Mouse (Mus musculus): ENCODE measurements around the gene Kcnq1. TPM values are rescaled to one million over a fixed set of nuclear protein-coding genes. Genes with fewer than 3 reads are reported as not detected.

Kcnq1 gene
- polyA plus RNA-seq, 1 experiment from 2014 or later, result 1.1 TPM

DNA sequence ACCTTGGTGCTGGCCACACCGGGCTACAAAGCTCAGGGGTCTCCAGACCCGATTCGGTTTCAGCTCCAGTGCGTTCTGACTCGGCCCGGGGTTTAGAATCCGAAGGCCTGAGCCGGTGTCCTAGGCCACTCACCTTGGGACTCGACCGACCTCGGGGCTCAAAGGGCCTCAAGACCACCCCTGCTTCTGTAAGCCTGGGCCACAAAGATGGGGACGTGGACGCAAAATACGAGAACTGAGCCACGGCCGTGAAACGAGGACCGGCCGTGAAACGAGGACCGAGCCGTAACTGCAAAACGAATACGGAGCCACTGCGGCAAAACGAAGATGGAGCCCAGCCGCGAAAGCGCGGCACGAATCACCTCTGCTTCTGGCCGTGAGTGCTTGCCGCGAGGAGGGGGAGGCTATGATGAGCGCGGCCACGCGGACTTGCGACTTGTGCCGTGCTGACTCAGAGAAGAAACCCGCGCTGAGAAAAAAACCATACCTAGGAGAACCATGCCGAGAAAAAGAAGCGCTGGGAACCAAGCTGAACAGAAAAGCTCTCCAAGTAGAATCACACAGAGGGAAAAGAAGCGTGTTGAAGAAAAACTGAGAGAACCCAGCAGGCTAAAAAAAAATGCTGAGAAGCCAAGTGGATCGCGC is 189.3 kb downstream of the Kcnq1 start:
- no peaks in the 10 kb centered on the region for H3K36me3 ChIP-seq (ENCODE audit: control insufficient read depth, insufficient read depth, low read length)
- ATAC-seq (ENCODE audit: low FRiP score), result no peak
- H3K9ac ChIP-seq (ENCODE audit: low read length), result peak overlapping the region; percentile 54
- H3K4me3 ChIP-seq (ENCODE audit: low read depth, low read length), result peak overlapping the region; percentile 46
- DNase-seq (ENCODE audit: low spot score, missing footprints), result peak; percentile 94
- no peaks in the 10 kb centered on the region for H3K9me3 ChIP-seq (ENCODE audit: control insufficient read depth, low read length)
- WGBS, result 51% methylated on average over 47 of the region's 47 CpGs
- H3K27me3 ChIP-seq (ENCODE audit: control insufficient read depth, insufficient read depth, low read length), result no peaks in the 10 kb centered on the region
- peak overlapping the region; percentile 44; the same call in 1 of the 2 replicates for H3K27ac ChIP-seq (ENCODE audit: low read depth, low read length)
- H3K4me2 ChIP-seq, result peak overlapping the region; percentile 59
- H3K4me1 ChIP-seq (ENCODE audit: control insufficient read depth, insufficient read depth, low read length), result peaks cover 7% of the 10 kb centered on the region

- Histone ChIP-seq H3K9me3 (ENCODE audit: control insufficient read depth, low read length) (no peaks in the 10 kb centered on the region), H3K4me2 (peak overlapping the region; percentile 59), H3K4me1 (ENCODE audit: control insufficient read depth, insufficient read depth, low read length) (peaks cover 7% of the 10 kb centered on the region), H3K4me3 (ENCODE audit: low read depth, low read length) (peak overlapping the region; percentile 46), H3K9ac (ENCODE audit: low read length) (peak overlapping the region; percentile 54), H3K27me3 (ENCODE audit: control insufficient read depth, insufficient read depth, low read length) (no peaks in the 10 kb centered on the region), H3K36me3 (ENCODE audit: control insufficient read depth, insufficient read depth, low read length) (no peaks in the 10 kb centered on the region), H3K27ac (ENCODE audit: low read depth, low read length) (peak overlapping the region; percentile 44; the same call in 1 of the 2 replicates)
- DNase-seq (ENCODE audit: low spot score, missing footprints) (no peak), ATAC-seq (ENCODE audit: low FRiP score) (no peak; the same call in none of the 2 replicates)
- 46% methylated on average over 20 of the region's 20 CpGs for WGBS
Observed at GRCm38 (mm10) chr7:143296001-143296379, 189.8 kb downstream of the Kcnq1 start.

DNA sequence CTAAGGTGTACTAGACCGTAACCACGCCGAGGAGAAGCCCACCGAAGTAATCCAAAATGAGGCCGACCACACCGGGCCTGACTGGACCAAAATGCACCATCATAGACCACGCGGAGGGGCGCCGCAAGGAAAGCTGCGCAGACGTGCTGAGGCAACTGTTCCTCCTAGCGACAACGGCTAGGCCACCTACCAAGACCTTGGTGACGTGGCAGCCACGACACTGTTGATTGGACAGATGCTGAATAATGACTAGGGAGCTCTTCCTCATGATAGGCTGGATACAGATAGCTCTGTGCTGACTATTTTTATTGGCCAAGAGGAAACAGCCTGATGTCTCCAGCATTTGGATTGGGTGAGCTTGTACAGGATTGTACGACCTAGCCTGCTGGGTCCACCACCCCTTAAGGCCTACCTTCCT is 190.2 kb downstream of the Kcnq1 start:
- H3K36me3 ChIP-seq (ENCODE audit: control insufficient read depth, insufficient read depth, low read length), result no peaks in the 10 kb centered on the region
- H3K9ac ChIP-seq (ENCODE audit: low read length), result peak overlapping the region; percentile 54
- no peaks in the 10 kb centered on the region for H3K9me3 ChIP-seq (ENCODE audit: control insufficient read depth, low read length)
- no peaks in the 10 kb centered on the region for H3K27me3 ChIP-seq (ENCODE audit: control insufficient read depth, insufficient read depth, low read length)
- peaks cover 7% of the 10 kb centered on the region for H3K4me1 ChIP-seq (ENCODE audit: control insufficient read depth, insufficient read depth, low read length)
- ATAC-seq (ENCODE audit: low FRiP score), result peak; percentile 95
- H3K27ac ChIP-seq (ENCODE audit: low read depth, low read length), result peak overlapping the region; percentile 44; the same call in 1 of the 2 replicates
- H3K4me2 ChIP-seq, result peak overlapping the region; percentile 59
- 53% methylated on average over 17 of the region's 17 CpGs for WGBS
- peak; percentile 99 for DNase-seq (ENCODE audit: low spot score, missing footprints)
- H3K4me3 ChIP-seq (ENCODE audit: low read depth, low read length), result peak overlapping the region; percentile 46

- H3K9ac ChIP-seq (ENCODE audit: low read length), result no peak overlapping the region
- H3K4me1 ChIP-seq (ENCODE audit: control insufficient read depth, insufficient read depth, low read length), result peaks cover 8% of the 10 kb centered on the region
- H3K4me2 ChIP-seq, result no peak overlapping the region
- no peaks in the 10 kb centered on the region for H3K36me3 ChIP-seq (ENCODE audit: control insufficient read depth, insufficient read depth, low read length)
- H3K9me3 ChIP-seq (ENCODE audit: control insufficient read depth, low read length), result no peaks in the 10 kb centered on the region
- 69% methylated on average over 7 of the region's 7 CpGs for WGBS
- H3K27me3 ChIP-seq (ENCODE audit: control insufficient read depth, insufficient read depth, low read length), result no peaks in the 10 kb centered on the region
- H3K4me3 ChIP-seq (ENCODE audit: low read depth, low read length), result no peak overlapping the region
- H3K27ac ChIP-seq (ENCODE audit: low read depth, low read length), result no peak overlapping the region; the same call in 1 of the 2 replicates
- no peak for DNase-seq (ENCODE audit: low spot score, missing footprints)
- no peak for ATAC-seq (ENCODE audit: low FRiP score)
Observed at GRCm38 (mm10) chr7:143300037-143300436, 193.9 kb downstream of the Kcnq1 start.

GRCm38 (mm10) chr7:143300681-143301080 is 194.5 kb downstream of the Kcnq1 start:
- WGBS, result 89% methylated on average over 3 of the region's 3 CpGs
- Histone ChIP-seq H3K27me3 (ENCODE audit: control insufficient read depth, insufficient read depth, low read length) (no peaks in the 10 kb centered on the region), H3K36me3 (ENCODE audit: control insufficient read depth, insufficient read depth, low read length) (no peaks in the 10 kb centered on the region), H3K4me1 (ENCODE audit: control insufficient read depth, insufficient read depth, low read length) (peaks cover 8% of the 10 kb centered on the region), H3K4me3 (ENCODE audit: low read depth, low read length) (no peak overlapping the region), H3K9ac (ENCODE audit: low read length) (no peak overlapping the region), H3K4me2 (no peak overlapping the region), H3K27ac (ENCODE audit: low read depth, low read length) (no peak overlapping the region), H3K9me3 (ENCODE audit: control insufficient read depth, low read length) (no peaks in the 10 kb centered on the region)
- DNase-seq (ENCODE audit: low spot score, missing footprints) (no peak), ATAC-seq (ENCODE audit: low FRiP score) (no peak)

DNA sequence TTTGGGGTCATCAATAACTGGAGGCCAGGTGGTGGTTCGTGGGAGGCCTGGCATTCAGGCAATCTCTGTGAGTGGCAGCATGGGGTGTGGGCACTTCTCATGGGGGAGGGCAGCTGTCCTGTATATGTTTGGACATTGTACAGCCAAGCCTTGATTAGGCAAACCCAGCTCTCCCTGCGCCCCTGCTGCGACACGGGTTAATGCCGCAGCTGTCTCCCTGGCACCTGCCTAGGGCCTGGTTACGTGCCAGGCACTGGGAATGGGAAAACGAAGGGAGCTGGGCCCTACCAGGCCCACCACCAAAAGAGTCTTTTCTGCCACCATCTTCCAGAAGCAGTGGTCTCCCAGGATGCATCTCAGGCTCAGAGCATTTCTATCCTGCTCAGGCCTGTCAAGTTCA is 196.0 kb downstream of the Kcnq1 start:
- Histone ChIP-seq H3K4me3 (ENCODE audit: low read depth, low read length) (no peak overlapping the region), H3K9me3 (ENCODE audit: control insufficient read depth, low read length) (no peaks in the 10 kb centered on the region), H3K4me1 (ENCODE audit: control insufficient read depth, insufficient read depth, low read length) (peaks cover 11% of the 10 kb centered on the region), H3K4me2 (no peak overlapping the region), H3K27me3 (ENCODE audit: control insufficient read depth, insufficient read depth, low read length) (no peaks in the 10 kb centered on the region), H3K9ac (ENCODE audit: low read length) (no peak overlapping the region), H3K27ac (ENCODE audit: low read depth, low read length) (no peak overlapping the region), H3K36me3 (ENCODE audit: control insufficient read depth, insufficient read depth, low read length) (no peaks in the 10 kb centered on the region)
- 93% methylated on average over 7 of the region's 7 CpGs for WGBS
- DNase-seq (ENCODE audit: low spot score, missing footprints) (no peak), ATAC-seq (ENCODE audit: low FRiP score) (no peak)

- Histone ChIP-seq H3K9me3 (ENCODE audit: control insufficient read depth, low read length) (no peaks in the 10 kb centered on the region), H3K4me2 (no peak overlapping the region), H3K27ac (ENCODE audit: low read depth, low read length) (no peak overlapping the region), H3K27me3 (ENCODE audit: control insufficient read depth, insufficient read depth, low read length) (no peaks in the 10 kb centered on the region), H3K4me3 (ENCODE audit: low read depth, low read length) (no peak overlapping the region), H3K36me3 (ENCODE audit: control insufficient read depth, insufficient read depth, low read length) (no peaks in the 10 kb centered on the region), H3K4me1 (ENCODE audit: control insufficient read depth, insufficient read depth, low read length) (peaks cover 11% of the 10 kb centered on the region), H3K9ac (ENCODE audit: low read length) (no peak overlapping the region)
- 55% methylated on average over 9 of the region's 9 CpGs for WGBS
- DNase-seq (ENCODE audit: low spot score, missing footprints) (no peak), ATAC-seq (ENCODE audit: low FRiP score) (no peak)
Observed at GRCm38 (mm10) chr7:143302593-143303238, 196.6 kb downstream of the Kcnq1 start.

- H3K4me3 ChIP-seq (ENCODE audit: low read depth, low read length), result no peak overlapping the region
- 90% methylated on average over 5 of the region's 5 CpGs for WGBS
- H3K27me3 ChIP-seq (ENCODE audit: control insufficient read depth, insufficient read depth, low read length), result no peaks in the 10 kb centered on the region
- H3K27ac ChIP-seq (ENCODE audit: low read depth, low read length), result no peak overlapping the region
- no peaks in the 10 kb centered on the region for H3K36me3 ChIP-seq (ENCODE audit: control insufficient read depth, insufficient read depth, low read length)
- no peak for ATAC-seq (ENCODE audit: low FRiP score)
- no peak for DNase-seq (ENCODE audit: low spot score, missing footprints)
- no peak overlapping the region for H3K9ac ChIP-seq (ENCODE audit: low read length)
- no peaks in the 10 kb centered on the region for H3K9me3 ChIP-seq (ENCODE audit: control insufficient read depth, low read length)
- no peak overlapping the region for H3K4me2 ChIP-seq
- H3K4me1 ChIP-seq (ENCODE audit: control insufficient read depth, insufficient read depth, low read length), result peaks cover 11% of the 10 kb centered on the region
Observed at GRCm38 (mm10) chr7:143303557-143303956, 197.4 kb downstream of the Kcnq1 start.

GRCm38 (mm10) chr7:143305808-143306207 is 199.6 kb downstream of the Kcnq1 start:
- no peak overlapping the region for H3K4me3 ChIP-seq (ENCODE audit: low read depth, low read length)
- H3K4me1 ChIP-seq (ENCODE audit: control insufficient read depth, insufficient read depth, low read length), result peaks cover 6% of the 10 kb centered on the region; the same call in 1 of the 2 replicates
- no peaks in the 10 kb centered on the region for H3K27me3 ChIP-seq (ENCODE audit: control insufficient read depth, insufficient read depth, low read length)
- DNase-seq (ENCODE audit: low spot score, missing footprints) (no peak), ATAC-seq (ENCODE audit: low FRiP score) (no peak)
- 53% methylated on average over 10 of the region's 10 CpGs for WGBS
- no peak overlapping the region for H3K9ac ChIP-seq (ENCODE audit: low read length)
- H3K27ac ChIP-seq (ENCODE audit: low read depth, low read length), result no peak overlapping the region
- H3K4me2 ChIP-seq, result no peak overlapping the region
- no peaks in the 10 kb centered on the region for H3K36me3 ChIP-seq (ENCODE audit: control insufficient read depth, insufficient read depth, low read length)
- no peaks in the 10 kb centered on the region for H3K9me3 ChIP-seq (ENCODE audit: control insufficient read depth, low read length)

Measured in midbrain, embryonic 11.5 days (tissue).